8 mouse cellular contexts compared by ENCODE assay signal in genomic region chr8:83609086-83609485, GRCm38 (mm10). TPM values are rescaled to one million over a fixed set of nuclear protein-coding genes. Genes with fewer than 3 reads are reported as not detected.
DNase-seq lines count a peak whose midpoint lies in the region; ATAC-seq and TF ChIP-seq lines count a peak whose summit lies in the region.

No protein-coding gene starts in this region.

- H3K4me1 ChIP-seq in heart, embryonic 13.5 days, result peaks cover 31% of the 10 kb centered on the region
- H3K4me1 ChIP-seq in G1E (ENCODE audit: insufficient read depth, low read depth, low read length), result peaks cover 57% of the 10 kb centered on the region
- peaks cover 15% of the 10 kb centered on the region; the same call in 1 of the 2 replicates for H3K4me1 ChIP-seq in heart, postnatal 0 days (ENCODE audit: control insufficient read depth, insufficient read depth)
- H3K4me1 ChIP-seq in midbrain, embryonic 11.5 days (ENCODE audit: control insufficient read depth, insufficient read depth, low read length), result peaks cover 16% of the 10 kb centered on the region

- peak overlapping the region; percentile 97 for H3K9ac ChIP-seq in heart, embryonic 13.5 days
- H3K9ac ChIP-seq in heart, postnatal 0 days (replicated peaks; ENCODE audit: low read depth, low read length), result peak overlapping the region; percentile 94
- peak overlapping the region; percentile 86 for H3K9ac ChIP-seq in midbrain, embryonic 11.5 days (ENCODE audit: low read length)

- peak overlapping the region; percentile 93 for H3K4me3 ChIP-seq in heart, embryonic 13.5 days
- H3K4me3 ChIP-seq in G1E (ENCODE audit: low read depth, low read length), result peak overlapping the region; percentile 82
- peak overlapping the region; percentile 93 for H3K4me3 ChIP-seq in heart, postnatal 0 days (ENCODE audit: low read depth, low read length)
- H3K4me3 ChIP-seq in midbrain, embryonic 11.5 days (ENCODE audit: low read depth, low read length), result peak overlapping the region; percentile 77

- TF ChIP-seq CTCF in G1E (IDR thresholded peaks at IDR 0.05; ENCODE audit: low read depth, low read length), result no peak
- TF ChIP-seq CTCF in heart, postnatal 0 days (IDR thresholded peaks at IDR 0.05; ENCODE audit: low read depth), result no peak

- peak overlapping the region; percentile 99 for H3K27ac ChIP-seq in heart, embryonic 13.5 days (replicated peaks)
- H3K27ac ChIP-seq in heart, postnatal 0 days (ENCODE audit: low read depth), result peak overlapping the region; percentile 99
- H3K27ac ChIP-seq in midbrain, embryonic 11.5 days (ENCODE audit: low read depth, low read length), result no peak overlapping the region

- 24% methylated on average over 9 of the region's 9 CpGs for WGBS in heart, embryonic 13.5 days
- WGBS in heart, postnatal 0 days, result 17% methylated on average over 9 of the region's 9 CpGs
- WGBS in midbrain, embryonic 11.5 days, result 41% methylated on average over 9 of the region's 9 CpGs

- no peaks in the 10 kb centered on the region for H3K27me3 ChIP-seq in heart, embryonic 13.5 days (replicated peaks)
- no peaks in the 10 kb centered on the region for H3K27me3 ChIP-seq in G1E (ENCODE audit: insufficient read depth, low read length)
- no peaks in the 10 kb centered on the region for H3K27me3 ChIP-seq in heart, postnatal 0 days (ENCODE audit: control insufficient read depth, insufficient read depth, low read length)
- H3K27me3 ChIP-seq in midbrain, embryonic 11.5 days (ENCODE audit: control insufficient read depth, insufficient read depth, low read length), result no peaks in the 10 kb centered on the region

- no peak for DNase-seq in heart, postnatal 4 days
- DNase-seq in G1E (ENCODE audit: low spot score), result no peak
- DNase-seq in heart, postnatal 0 days (ENCODE audit: low spot score), result no peak
- peak; percentile 85 for DNase-seq in midbrain, embryonic 11.5 days (ENCODE audit: low spot score, missing footprints)
- no peak for DNase-seq in adrenal gland, adult 2 months
- DNase-seq in urinary bladder, adult 18-20 months (ENCODE audit: low spot score in 2 of 2), result no peak
- DNase-seq in retina, embryonic 14.5 days (ENCODE audit: low spot score), result no peak

- no peaks in the 10 kb centered on the region for H3K9me3 ChIP-seq in heart, embryonic 13.5 days
- no peaks in the 10 kb centered on the region for H3K9me3 ChIP-seq in G1E (replicated peaks)
- no peaks in the 10 kb centered on the region for H3K9me3 ChIP-seq in heart, postnatal 0 days (replicated peaks; ENCODE audit: control insufficient read depth, low read length)
- no peaks in the 10 kb centered on the region for H3K9me3 ChIP-seq in midbrain, embryonic 11.5 days (ENCODE audit: control insufficient read depth, low read length)

- peak overlapping the region; percentile 97 for H3K4me2 ChIP-seq in heart, embryonic 13.5 days
- H3K4me2 ChIP-seq in heart, postnatal 0 days (ENCODE audit: low read depth, low read length), result peak overlapping the region; percentile 85
- peak overlapping the region; percentile 90 for H3K4me2 ChIP-seq in midbrain, embryonic 11.5 days

- peaks cover 49% of the 10 kb centered on the region for H3K36me3 ChIP-seq in heart, embryonic 13.5 days
- peaks cover 64% of the 10 kb centered on the region for H3K36me3 ChIP-seq in G1E (replicated peaks)
- H3K36me3 ChIP-seq in heart, postnatal 0 days (replicated peaks; ENCODE audit: control insufficient read depth, insufficient read depth, low read length), result peaks cover 40% of the 10 kb centered on the region
- H3K36me3 ChIP-seq in midbrain, embryonic 11.5 days (ENCODE audit: control insufficient read depth, insufficient read depth, low read length), result peaks cover 26% of the 10 kb centered on the region

- TF ChIP-seq EP300 in heart, postnatal 0 days (IDR thresholded peaks at IDR 0.05; ENCODE audit: low read depth), result no peak

- ATAC-seq in heart, embryonic 13.5 days (ENCODE audit: extremely low read depth, insufficient number of reproducible peaks, low FRiP score, low TSS enrichment), result no peak
- ATAC-seq in G1E (ENCODE audit: extremely low read depth, insufficient number of reproducible peaks, low FRiP score, poor library complexity, severe bottlenecking), result no peak
- no peak for ATAC-seq in heart, postnatal 0 days (ENCODE audit: insufficient read depth, low read depth)
- ATAC-seq in midbrain, embryonic 11.5 days (ENCODE audit: low FRiP score), result no peak

RNA-seq across cellular contexts. Expression of gene Dnajb1, which starts 1.1 kb away (rescaled TPM):
- polyA plus RNA-seq in heart, embryonic 13.5 days (2015; fragmentation: Nextera tagmentation; extraction: Ambion mirVana), result 41.4 and 47.4 TPM in 2 replicates
- total RNA-seq in heart, postnatal 4 days (2021), result 10 to 100 TPM; 21.3 to 22.8 TPM
- total RNA-seq in G1E (2014; fragmentation: Nextera tagmentation) (44.4 and 44.8 TPM in 2 replicates), G1E (2017) (37.8 and 37.9 TPM in 2 replicates)
- 36.0 and 42.1 TPM in 2 replicates for polyA plus RNA-seq in G1E (2012)
- 17.6 and 21.3 TPM in 2 replicates for total RNA-seq in heart, postnatal 0 days (2014; rRNA removed; ENCODE audit: low replicate concordance)
- 23.3 and 26.7 TPM in 2 replicates for polyA plus RNA-seq in heart, postnatal 0 days (2015; fragmentation: Nextera tagmentation; extraction: Ambion mirVana)
- polyA plus RNA-seq in midbrain, embryonic 11.5 days (2014; fragmentation: Nextera tagmentation; extraction: Ambion mirVana), result 61.1 and 71.3 TPM in 2 replicates
- total RNA-seq in adrenal gland, adult 2 months (2021), result 10 to 100 TPM; 21.8 to 61.9 TPM
- polyA plus RNA-seq in adrenal gland, adult 2 months (2012; rRNA removed), result 21.8 and 27.3 TPM in 2 replicates

RNA-seq across cellular contexts. Expression of gene Tecr, which starts 1.3 kb away (rescaled TPM):
- 438 and 474 TPM in 2 replicates for polyA plus RNA-seq in heart, embryonic 13.5 days (2015; fragmentation: Nextera tagmentation; extraction: Ambion mirVana)
- total RNA-seq in heart, postnatal 4 days (2021), result 100 to 1,000 TPM; 162 to 169 TPM
- total RNA-seq in G1E (2014; fragmentation: Nextera tagmentation) (305 and 398 TPM in 2 replicates), G1E (2017) (145 and 186 TPM in 2 replicates)
- 168 and 216 TPM in 2 replicates for polyA plus RNA-seq in G1E (2012)
- 253 and 327 TPM in 2 replicates for total RNA-seq in heart, postnatal 0 days (2014; rRNA removed; ENCODE audit: low replicate concordance)
- polyA plus RNA-seq in heart, postnatal 0 days (2015; fragmentation: Nextera tagmentation; extraction: Ambion mirVana), result 380 and 391 TPM in 2 replicates
- polyA plus RNA-seq in midbrain, embryonic 11.5 days (2014; fragmentation: Nextera tagmentation; extraction: Ambion mirVana), result 680 and 686 TPM in 2 replicates
- total RNA-seq in adrenal gland, adult 2 months (2021), result 100 to 1,000 TPM; 409 to 723 TPM
- 1,113 and 1,272 TPM in 2 replicates for polyA plus RNA-seq in adrenal gland, adult 2 months (2012; rRNA removed)

RNA-seq across cellular contexts. Expression of gene Ndufb7, which starts 42.6 kb away (rescaled TPM):
- polyA plus RNA-seq in heart, embryonic 13.5 days (2015; fragmentation: Nextera tagmentation; extraction: Ambion mirVana), result 524 and 602 TPM in 2 replicates
- 100 to 1,000 TPM; 517 to 525 TPM for total RNA-seq in heart, postnatal 4 days (2021)
- total RNA-seq in G1E (2014; fragmentation: Nextera tagmentation) (37.5 and 68.9 TPM in 2 replicates), G1E (2017) (144 and 194 TPM in 2 replicates)
- 213 and 233 TPM in 2 replicates for polyA plus RNA-seq in G1E (2012)
- 431 and 682 TPM in 2 replicates for total RNA-seq in heart, postnatal 0 days (2014; rRNA removed; ENCODE audit: low replicate concordance)
- 1,145 and 1,161 TPM in 2 replicates for polyA plus RNA-seq in heart, postnatal 0 days (2015; fragmentation: Nextera tagmentation; extraction: Ambion mirVana)
- 351 and 359 TPM in 2 replicates for polyA plus RNA-seq in midbrain, embryonic 11.5 days (2014; fragmentation: Nextera tagmentation; extraction: Ambion mirVana)
- total RNA-seq in adrenal gland, adult 2 months (2021), result 100 to 1,000 TPM; 209 to 258 TPM
- polyA plus RNA-seq in adrenal gland, adult 2 months (2012; rRNA removed), result 402 and 495 TPM in 2 replicates

RNA-seq across cellular contexts. Expression of gene Gipc1, which starts 43.4 kb away (rescaled TPM):
- polyA plus RNA-seq in heart, embryonic 13.5 days (2015; fragmentation: Nextera tagmentation; extraction: Ambion mirVana), result 155 and 164 TPM in 2 replicates
- 10 to 100 TPM; 61.9 to 64.2 TPM for total RNA-seq in heart, postnatal 4 days (2021)
- 27.7 and 37.7 TPM in 2 replicates for total RNA-seq in G1E (2014; fragmentation: Nextera tagmentation)
- total RNA-seq in G1E (2017), result 25.3 and 27.7 TPM in 2 replicates
- polyA plus RNA-seq in G1E (2012), result 65.3 and 78.0 TPM in 2 replicates
- total RNA-seq in heart, postnatal 0 days (2014; rRNA removed; ENCODE audit: low replicate concordance), result 82.2 and 82.6 TPM in 2 replicates
- polyA plus RNA-seq in heart, postnatal 0 days (2015; fragmentation: Nextera tagmentation; extraction: Ambion mirVana), result 101 and 102 TPM in 2 replicates
- polyA plus RNA-seq in midbrain, embryonic 11.5 days (2014; fragmentation: Nextera tagmentation; extraction: Ambion mirVana), result 184 TPM in 2 replicates
- total RNA-seq in adrenal gland, adult 2 months (2021), result 10 to 100 TPM; 29.5 to 50.1 TPM
- 53.8 and 56.4 TPM in 2 replicates for polyA plus RNA-seq in adrenal gland, adult 2 months (2012; rRNA removed)

RNA-seq across cellular contexts. Expression of gene Ptger1, which starts 57.4 kb away (rescaled TPM):
- polyA plus RNA-seq in heart, embryonic 13.5 days (2015; fragmentation: Nextera tagmentation; extraction: Ambion mirVana), result 0.35 and 0.41 TPM in 2 replicates
- total RNA-seq in heart, postnatal 4 days (2021), result 1 to 10 TPM in 1 of 2 experiments, under 1 TPM in 1; 0.33 to 1.1 TPM
- total RNA-seq in G1E (2014; fragmentation: Nextera tagmentation) (1.1 TPM in 1 of 2 replicates, not detected in the other), G1E (2017) (1.6 and 1.8 TPM in 2 replicates)
- polyA plus RNA-seq in G1E (2012), result 0.23 and 0.38 TPM in 2 replicates
- 0.15 TPM in 1 of 2 replicates, not detected in the other for total RNA-seq in heart, postnatal 0 days (2014; rRNA removed; ENCODE audit: low replicate concordance)
- 0.20 and 0.32 TPM in 2 replicates for polyA plus RNA-seq in heart, postnatal 0 days (2015; fragmentation: Nextera tagmentation; extraction: Ambion mirVana)
- polyA plus RNA-seq in midbrain, embryonic 11.5 days (2014; fragmentation: Nextera tagmentation; extraction: Ambion mirVana), result 0.31 and 0.37 TPM in 2 replicates
- 1 to 10 TPM in 1 of 2 experiments, under 1 TPM in 1; 0.76 to 1.1 TPM for total RNA-seq in adrenal gland, adult 2 months (2021)
- 2.1 and 2.8 TPM in 2 replicates for polyA plus RNA-seq in adrenal gland, adult 2 months (2012; rRNA removed)
